Mouse (Mus musculus) lung, postnatal 10 days (tissue): Measurements from ENCODE around the gene Sh3pxd2b.

Experiments used
- DNase-seq: peaks from one replicate; pipeline ENCODE4 v3.0.0; 2021

The Sh3pxd2b gene

GRCm38 (mm10) chr11:32376086-32376485 lies 28.5 kb downstream of the Sh3pxd2b start:
- no peak for DNase-seq

GRCm38 (mm10) chr11:32379910-32380309 lies 32.3 kb downstream of the Sh3pxd2b start:
- DNase-seq = no peak

- DNase-seq = peak; percentile 82
These were observed 35.9 kb downstream of the Sh3pxd2b start for GRCm38 (mm10) chr11:32383341-32384134.

- no peak for DNase-seq
These were observed 36.6 kb downstream of the Sh3pxd2b start for GRCm38 (mm10) chr11:32384135-32384801.

GRCm38 (mm10) chr11:32386043-32386442 lies 38.4 kb downstream of the Sh3pxd2b start:
- no peak for DNase-seq

GRCm38 (mm10) chr11:32388064-32388463 lies 40.4 kb downstream of the Sh3pxd2b start:
- DNase-seq = no peak

- DNase-seq = peak; percentile 54
These were observed 45.5 kb downstream of the Sh3pxd2b start for GRCm38 (mm10) chr11:32393095-32393494.

GRCm38 (mm10) chr11:32395791-32396190 lies 48.2 kb downstream of the Sh3pxd2b start:
- peak; percentile 61 for DNase-seq

GRCm38 (mm10) chr11:32398446-32398845 lies 50.8 kb downstream of the Sh3pxd2b start:
- peak; percentile 51 for DNase-seq

- DNase-seq = no peak
These were observed 51.6 kb downstream of the Sh3pxd2b start for GRCm38 (mm10) chr11:32399261-32399660.

- DNase-seq = peak; percentile 63
These were observed 55.1 kb downstream of the Sh3pxd2b start for GRCm38 (mm10) chr11:32402712-32403111.

GRCm38 (mm10) chr11:32404708-32405107 lies 57.1 kb downstream of the Sh3pxd2b start:
- no peak for DNase-seq

GRCm38 (mm10) chr11:32407863-32408262 lies 60.2 kb downstream of the Sh3pxd2b start:
- DNase-seq = no peak

GRCm38 (mm10) chr11:32409052-32409451 lies 61.4 kb downstream of the Sh3pxd2b start:
- DNase-seq = no peak

GRCm38 (mm10) chr11:32409823-32410562 lies 62.4 kb downstream of the Sh3pxd2b start:
- no peak for DNase-seq

- DNase-seq = no peak
These were observed 72.4 kb downstream of the Sh3pxd2b start for GRCm38 (mm10) chr11:32420001-32420400.

- DNase-seq = no peak
These were observed 75.7 kb downstream of the Sh3pxd2b start for GRCm38 (mm10) chr11:32423311-32423710.

GRCm38 (mm10) chr11:32424600-32424999 lies 77.0 kb downstream of the Sh3pxd2b start:
- no peak for DNase-seq

GRCm38 (mm10) chr11:32425043-32425658 lies 77.5 kb downstream of the Sh3pxd2b start:
- no peak for DNase-seq

- DNase-seq = no peak
These were observed 79.9 kb downstream of the Sh3pxd2b start for GRCm38 (mm10) chr11:32427537-32427936.

- peak; percentile 87 for DNase-seq
These were observed 87.9 kb downstream of the Sh3pxd2b start for GRCm38 (mm10) chr11:32435410-32436060.

GRCm38 (mm10) chr11:32442576-32442975 lies 95.0 kb downstream of the Sh3pxd2b start:
- DNase-seq = no peak

GRCm38 (mm10) chr11:32444266-32444665 lies 96.6 kb downstream of the Sh3pxd2b start:
- DNase-seq = no peak
